Mouse (Mus musculus): ENCODE measurements around the gene Rrbp1. TPM values are rescaled to one million over a fixed set of nuclear protein-coding genes. Genes with fewer than 3 reads are reported as not detected.

Rrbp1 gene
- polyA plus RNA-seq, 1 experiment, result 209 TPM

DNA sequence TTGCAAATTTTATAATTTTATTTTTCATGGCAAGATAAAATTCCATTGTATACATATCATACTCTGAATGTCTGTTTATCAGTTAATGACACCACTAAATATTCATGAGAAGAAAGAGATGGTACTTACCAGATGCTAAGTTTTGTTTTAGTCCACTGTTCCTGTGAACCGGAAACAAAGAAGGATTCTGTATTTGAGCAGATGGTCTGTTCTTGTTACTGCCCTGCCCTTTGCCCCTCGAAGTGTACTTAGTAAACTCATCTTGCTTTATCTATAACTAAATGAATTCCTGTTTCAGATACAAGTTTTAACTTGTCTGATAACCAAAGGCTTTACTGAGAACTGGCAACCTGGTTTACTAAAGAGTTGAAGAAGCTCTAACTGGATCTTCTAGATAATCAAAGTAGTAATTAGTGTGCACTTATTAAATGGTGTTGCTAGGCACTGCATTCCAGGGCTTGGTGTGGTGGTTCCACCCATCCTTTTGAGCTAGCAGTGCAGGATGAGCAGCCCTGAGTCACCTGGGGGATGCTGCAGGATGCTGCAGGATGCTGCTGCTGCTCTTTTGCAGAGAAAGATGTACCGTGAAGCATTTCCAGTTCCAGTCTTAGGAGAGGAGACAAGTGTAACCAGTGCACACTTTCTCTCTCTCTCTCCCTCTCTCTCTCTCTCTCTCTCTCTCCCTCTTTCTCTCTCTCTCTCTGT, 81.3 kb downstream of the Rrbp1 start:
- 13% methylated on average over 3 of the region's 3 CpGs for WGBS
- no peak for DNase-seq (ENCODE audit: low read depth, low spot score)

DNA sequence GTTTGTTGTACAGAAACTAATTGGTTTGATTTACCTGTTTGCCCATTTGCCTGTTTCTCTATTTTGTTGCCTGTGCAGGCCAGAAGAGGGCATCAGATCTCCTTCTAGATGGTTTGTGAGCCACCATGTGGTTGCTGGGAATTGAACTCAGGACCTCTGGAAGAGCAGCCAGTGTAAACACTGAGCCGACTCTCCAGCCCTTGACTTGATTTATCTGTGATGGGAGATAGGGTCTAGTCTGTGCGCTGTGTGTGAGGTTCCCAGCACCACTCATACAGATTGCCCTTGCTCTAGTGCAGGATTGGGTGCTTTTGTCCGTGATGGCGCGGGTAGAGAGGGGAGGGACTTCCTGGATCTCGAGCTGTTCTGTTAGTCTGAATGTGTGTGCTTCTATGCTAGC, 85.2 kb downstream of the Rrbp1 start:
- DNase-seq (ENCODE audit: low read depth, low spot score), result no peak
- 85% methylated on average over 6 of the region's 6 CpGs for WGBS

DNA sequence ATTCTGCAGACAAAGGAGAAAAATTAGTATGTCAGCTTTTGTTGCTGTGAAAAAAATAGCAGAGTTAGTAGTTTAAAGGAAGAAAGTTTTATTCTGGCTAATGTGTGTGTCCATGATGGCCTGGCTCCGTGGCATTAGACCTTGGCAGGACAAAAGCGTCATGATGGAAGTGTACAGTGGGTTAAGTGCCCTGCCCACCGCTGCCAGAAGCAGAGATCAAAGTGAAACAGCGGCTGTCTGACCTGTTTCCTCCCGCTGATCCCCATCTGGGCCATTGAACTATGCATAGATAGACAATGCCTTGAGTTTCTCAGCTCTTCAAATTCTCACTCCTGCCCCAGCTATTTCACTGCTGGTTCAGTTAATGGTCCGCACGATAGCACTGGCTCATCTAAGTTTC, 87.0 kb downstream of the Rrbp1 start:
- WGBS, result 16% methylated on average over 7 of the region's 7 CpGs
- no peak for DNase-seq (ENCODE audit: low read depth, low spot score)

DNA sequence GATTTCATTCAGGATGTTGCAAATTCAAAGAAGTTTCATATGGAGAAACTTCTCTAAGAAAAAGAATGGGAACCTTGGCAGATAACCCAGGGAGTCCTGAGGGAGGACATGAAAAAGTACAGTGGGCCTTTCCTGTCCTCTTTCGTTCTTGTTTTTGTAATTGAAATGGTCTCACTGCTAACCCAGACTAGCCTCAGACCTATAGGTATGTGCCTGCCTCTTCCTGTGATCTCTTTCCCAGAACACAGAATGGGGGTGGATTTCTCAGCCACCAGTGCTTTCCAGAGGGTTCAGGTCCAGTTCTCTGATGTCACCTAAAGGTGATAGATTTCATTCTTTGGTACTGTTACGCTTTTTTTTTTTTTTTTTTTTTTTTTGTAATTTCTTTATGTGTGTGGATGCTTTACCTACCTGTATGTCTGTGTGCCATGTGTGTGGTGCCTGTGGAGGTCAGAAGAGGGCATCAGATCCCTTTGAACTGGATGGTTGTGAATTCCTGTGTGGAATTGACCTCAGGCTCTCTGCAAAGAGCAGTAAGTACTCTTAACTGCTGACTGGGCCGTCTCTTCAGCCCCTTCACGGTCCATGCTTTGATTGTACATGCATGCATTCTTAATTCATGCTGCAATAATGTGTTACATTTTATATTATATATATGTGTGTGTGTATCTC, 92.1 kb downstream of the Rrbp1 start:
- no peak for DNase-seq (ENCODE audit: low read depth, low spot score)
- 29% methylated on average over 4 of the region's 4 CpGs for WGBS

DNA sequence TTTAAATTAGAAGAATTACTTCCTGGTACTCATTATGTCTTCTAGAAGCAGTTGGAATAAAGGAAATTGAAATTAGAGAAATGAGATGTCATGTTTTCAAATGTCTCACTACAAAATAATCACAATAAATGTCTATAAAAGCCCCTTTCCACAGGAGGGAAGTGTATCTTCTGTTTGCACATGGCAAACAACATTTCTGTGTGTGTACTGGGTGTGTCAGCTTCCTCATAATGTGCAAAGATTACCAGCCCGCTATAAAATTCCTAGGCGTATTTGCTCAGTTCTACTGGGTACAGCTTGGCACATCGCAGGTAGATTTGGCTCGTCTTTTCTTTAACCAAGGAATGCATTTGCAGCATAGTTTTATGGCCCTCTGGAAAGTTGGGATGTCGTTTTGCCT, 93.4 kb downstream of the Rrbp1 start:
- WGBS, result 21% methylated on average over 5 of the region's 5 CpGs
- no peak for DNase-seq (ENCODE audit: low read depth, low spot score)

DNA sequence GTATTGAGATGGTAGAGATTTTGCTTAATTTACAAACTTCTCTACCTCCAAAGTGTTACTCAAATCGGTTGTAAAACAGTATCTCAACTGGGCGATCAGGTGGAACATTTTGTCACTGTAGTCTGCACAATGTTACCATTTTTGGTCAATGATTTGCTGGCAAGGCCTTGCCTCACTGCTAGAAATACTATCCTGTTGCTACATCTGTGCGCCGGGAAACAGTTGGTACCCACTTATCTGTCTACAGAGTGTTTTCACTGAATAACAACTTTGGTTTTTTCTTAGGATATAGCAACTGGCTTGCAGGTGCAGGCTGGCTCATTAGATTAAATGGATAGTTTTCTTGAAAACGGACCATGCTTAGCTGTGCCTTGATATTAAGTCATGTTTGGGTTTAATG, 94.8 kb downstream of the Rrbp1 start:
- DNase-seq (ENCODE audit: low read depth, low spot score), result no peak
- WGBS, result 2% methylated on average over 5 of the region's 5 CpGs

DNA sequence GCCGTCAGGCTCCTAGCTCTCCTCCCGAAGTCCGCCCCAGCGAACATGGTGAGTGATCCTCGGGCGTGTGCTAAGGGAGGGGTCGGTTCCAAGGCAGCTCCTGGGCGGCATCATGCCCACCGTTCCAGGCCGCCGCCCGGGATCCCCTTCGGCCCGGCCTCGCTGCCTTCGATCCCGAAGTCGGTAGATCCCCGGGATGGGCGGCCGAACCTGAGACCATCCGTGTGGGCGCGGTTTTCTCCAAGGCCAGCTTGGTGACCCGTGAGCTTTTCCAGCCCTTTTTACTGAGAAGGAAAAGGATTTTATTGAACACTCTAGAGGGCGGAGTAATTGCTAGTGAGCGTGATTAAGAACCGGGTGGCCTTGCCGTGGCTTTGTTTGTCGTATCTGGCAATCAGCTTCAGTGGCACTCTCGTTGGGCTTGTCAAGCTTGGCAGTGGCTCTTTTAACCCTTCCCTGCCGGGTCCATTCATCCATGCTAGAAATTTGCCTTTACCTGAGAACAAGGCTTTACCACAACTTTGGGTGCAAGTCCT, 95.4 kb downstream of the Rrbp1 start:
- under 1% methylated on average over 32 of the region's 32 CpGs for WGBS
- no peak for DNase-seq (ENCODE audit: low read depth, low spot score)

DNA sequence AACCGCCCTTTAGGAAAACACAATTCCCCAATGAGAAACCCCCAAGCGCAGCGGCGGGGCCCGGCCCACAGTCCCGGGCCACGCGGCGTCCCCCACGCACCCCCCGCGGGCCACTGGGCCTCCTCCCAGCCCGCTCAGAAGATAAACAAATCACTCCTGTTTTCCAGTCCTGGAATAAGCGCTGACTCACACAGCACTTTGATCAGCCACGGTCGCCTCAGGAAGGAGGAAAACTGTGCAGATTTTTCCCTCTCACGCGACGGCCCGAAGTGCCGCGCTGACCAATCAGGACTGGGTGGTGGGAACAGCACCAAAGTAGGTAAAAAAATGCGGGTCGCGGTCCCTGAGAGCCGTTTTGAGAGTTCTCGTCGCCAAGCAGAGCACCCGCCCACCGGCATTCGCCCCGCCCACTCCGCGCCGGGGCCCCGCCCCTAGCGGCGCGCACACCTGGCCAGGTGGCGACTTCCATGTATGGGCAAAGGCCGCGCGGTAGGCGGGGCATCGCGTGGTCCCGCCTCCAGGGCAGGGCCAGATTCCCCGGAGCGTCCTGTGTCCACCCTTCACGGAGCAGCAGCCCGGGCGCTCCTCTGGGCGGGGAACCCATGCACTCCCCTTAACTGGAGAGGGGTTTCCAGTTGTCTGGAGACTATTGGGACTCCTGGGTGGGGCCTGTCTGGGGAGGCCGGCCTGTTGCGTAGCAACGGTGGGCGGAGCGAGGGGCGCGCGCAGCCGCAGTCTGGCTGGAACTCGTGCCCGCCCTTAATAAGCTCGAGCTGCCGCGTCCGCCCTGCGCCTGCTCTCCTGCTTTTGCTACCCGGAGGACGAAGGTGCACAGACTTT, 96.1 kb downstream of the Rrbp1 start, which contains the start of gene Dstn:
TSS of gene Dstn (plus strand) at position 561 of the 840 bp plus-strand sequence.
- under 1% methylated on average over 71 of the region's 71 CpGs for WGBS
- DNase-seq (ENCODE audit: low read depth, low spot score), result no peak

DNA sequence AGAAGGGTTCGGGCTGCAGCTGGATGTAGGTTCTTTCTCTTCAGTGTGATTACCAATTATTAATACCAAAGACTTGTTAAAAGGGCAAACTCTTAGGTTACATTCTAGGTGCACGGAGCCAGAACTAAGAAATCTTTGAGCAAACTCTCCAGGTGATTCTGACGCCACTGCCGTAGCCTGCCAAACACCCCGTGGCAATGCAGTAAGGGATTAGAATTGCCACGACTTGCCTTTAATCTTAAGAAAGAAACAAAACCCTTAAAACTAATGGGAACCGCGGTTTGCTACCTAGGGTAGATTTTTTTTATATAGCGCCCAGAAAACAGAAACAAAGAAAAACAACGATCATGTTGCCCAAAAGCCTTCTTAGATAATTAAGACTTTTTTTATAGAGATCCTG, 96.8 kb downstream of the Rrbp1 start:
- DNase-seq (ENCODE audit: low read depth, low spot score), result no peak
- WGBS, result 5% methylated on average over 10 of the region's 10 CpGs

DNA sequence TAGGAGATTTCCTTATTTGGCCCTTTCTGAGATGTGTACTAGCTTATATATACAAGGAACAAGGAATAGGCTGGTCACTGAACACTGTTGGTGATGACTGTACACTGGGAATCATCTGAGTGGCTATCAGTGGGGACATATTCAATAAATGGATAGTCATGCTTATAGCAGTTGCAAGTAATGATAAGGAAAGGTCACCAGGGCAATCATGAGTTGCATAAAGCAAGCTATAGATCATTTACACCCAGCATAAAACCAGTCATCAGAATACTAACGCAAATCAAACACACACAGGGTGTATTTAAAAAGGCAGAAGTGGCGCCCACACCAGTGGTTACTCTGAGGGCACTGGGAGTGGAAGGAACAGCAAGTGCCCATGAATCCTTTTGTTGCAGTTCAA, 98.9 kb downstream of the Rrbp1 start:
- WGBS, result 36% methylated on average over 2 of the region's 2 CpGs
- DNase-seq (ENCODE audit: low read depth, low spot score), result no peak

DNA sequence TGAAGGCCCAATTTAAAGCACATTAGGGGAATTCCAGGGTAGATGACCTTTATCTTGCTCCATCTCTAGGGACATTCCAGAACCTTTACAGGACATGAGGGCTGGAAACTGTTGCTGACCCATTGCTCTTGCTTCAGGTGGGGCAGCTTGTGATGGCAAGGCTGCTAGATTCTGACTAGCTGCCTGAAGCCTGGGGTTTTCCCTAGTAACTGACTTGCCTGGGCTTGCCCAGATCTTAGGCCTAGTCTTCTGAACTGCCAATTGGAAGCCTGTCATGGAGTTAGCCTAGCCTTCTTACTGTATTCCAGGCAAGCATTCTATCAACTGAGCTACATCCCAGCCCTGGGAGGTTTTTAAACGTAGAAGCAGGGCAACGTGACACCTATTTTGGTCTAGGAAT, 101.8 kb downstream of the Rrbp1 start:
- WGBS, result 92% methylated on average over 2 of the region's 2 CpGs
- DNase-seq (ENCODE audit: low read depth, low spot score), result no peak

DNA sequence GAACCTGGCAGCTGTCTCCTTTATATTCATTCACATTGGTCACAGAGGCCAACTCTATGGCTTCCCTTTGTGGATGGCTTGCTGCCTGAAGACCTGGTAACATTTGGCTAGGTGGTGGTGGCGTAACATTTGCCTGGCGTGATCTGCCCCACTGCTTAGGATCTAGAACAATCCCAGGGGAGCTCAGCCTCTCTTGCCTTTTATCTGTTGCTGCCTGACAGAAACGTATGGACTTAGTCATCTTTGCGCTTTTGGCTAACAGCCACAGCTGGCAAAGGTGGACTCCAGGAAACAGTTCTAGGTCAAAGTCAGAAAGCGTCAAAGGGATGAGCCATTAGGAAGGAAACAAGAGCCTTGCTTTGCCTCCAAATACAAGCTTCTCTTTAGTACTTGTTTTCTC, 106.2 kb downstream of the Rrbp1 start:
- DNase-seq (ENCODE audit: low read depth, low spot score), result no peak
- WGBS, result 44% methylated on average over 5 of the region's 5 CpGs

DNA sequence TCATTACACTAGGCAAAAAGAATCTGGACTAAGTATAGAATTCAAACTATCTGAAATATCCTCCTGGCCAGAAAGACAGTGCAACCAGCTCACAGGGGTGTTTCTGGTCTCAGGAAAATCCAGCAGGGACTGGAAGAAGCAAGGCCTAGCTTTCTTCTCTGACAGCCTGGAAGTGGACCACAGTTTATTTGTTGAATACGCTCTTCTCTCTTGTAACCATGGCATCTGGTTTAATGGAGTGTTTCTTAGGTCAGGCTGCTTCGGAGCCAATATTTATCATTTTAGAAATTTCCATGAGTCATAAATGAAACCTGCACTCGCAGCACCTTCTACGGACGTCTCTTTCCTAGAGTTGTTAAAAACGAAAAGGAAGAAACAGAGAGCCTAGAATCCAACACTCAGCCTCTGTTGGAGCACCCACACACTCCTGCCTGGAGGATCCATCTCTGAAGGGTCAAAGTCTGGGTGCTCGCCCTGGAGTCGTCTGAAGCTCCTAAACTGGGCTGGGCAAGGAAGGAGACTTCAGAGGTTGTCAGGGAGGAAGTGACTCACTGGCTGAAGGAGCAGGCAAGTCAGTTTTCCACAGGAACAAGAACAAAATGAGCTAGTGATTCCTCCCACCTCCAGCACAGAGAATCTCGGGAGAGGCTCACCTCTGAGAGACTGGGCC, 107.6 kb downstream of the Rrbp1 start:
- WGBS, result 12% methylated on average over 9 of the region's 9 CpGs
- DNase-seq (ENCODE audit: low read depth, low spot score), result no peak

DNA sequence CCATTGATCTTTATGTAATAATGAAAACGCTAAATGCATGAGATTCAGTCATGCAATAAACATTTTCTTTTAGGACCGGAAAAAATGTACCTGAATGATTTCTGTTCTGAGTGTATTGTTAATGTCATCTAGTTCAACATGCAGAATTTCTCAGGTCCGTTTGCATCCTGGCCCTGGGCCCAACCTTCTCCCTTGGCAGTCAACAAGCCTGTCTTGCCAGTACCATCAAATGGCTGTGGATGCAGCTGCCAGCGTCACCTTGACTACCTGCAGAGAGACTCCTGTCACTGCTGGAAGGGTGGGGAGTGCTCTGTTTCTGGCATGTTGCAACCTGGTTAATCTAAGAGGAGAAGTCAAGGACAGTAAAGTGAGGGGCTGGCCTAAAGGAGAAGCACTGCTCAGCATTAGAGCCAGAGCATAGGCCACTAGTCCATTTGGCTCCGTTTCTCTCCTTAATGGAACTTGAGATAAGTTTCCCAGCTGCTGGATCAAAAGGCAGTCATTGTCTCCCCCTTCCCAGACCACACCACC, 110.2 kb downstream of the Rrbp1 start:
- no peak for DNase-seq (ENCODE audit: low read depth, low spot score)
- 38% methylated on average over 5 of the region's 5 CpGs for WGBS

DNA sequence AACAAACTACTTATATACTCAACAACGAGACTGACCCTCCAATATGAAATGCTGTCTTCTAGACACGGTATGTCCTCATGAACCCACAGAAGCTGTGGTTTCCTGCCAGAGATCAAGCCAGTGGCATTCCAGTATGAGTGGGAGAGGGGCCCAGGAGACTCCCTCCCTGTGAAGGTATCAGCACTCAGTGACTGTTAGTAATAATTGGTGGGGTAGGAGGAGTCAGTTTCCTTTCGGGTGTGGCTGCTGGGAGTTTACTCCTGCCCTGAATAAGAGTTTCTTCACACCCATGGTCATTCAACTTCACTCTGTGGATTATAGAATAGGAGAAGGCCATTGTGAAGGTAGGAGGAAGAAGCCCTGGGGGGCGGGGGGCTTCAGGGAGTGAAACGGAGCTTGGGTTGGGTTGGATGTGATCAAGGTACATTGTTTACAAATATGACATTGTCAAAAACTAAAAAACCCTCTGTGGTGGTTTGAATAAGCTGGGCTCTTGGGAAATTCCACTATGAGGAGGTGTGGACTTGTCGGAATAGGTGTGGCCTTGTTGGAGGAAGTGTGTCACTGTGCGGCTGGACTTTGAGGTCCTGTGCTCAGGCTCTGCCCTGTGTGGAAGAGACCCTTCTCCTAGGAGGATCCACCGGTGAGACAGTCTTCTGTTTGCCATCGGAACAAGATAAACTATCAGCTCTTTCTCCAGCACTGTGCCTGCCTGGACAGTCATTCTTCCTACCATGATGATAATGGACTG, 111.4 kb downstream of the Rrbp1 start:
- no peak for DNase-seq (ENCODE audit: low read depth, low spot score)
- 59% methylated on average over 9 of the region's 9 CpGs for WGBS
